Mouse (Mus musculus) monocyte, adult 2 months (primary cell): ENCODE data around the gene Sufu.

ENCODE experiments used
- DNase-seq, 2 experiments: peaks; one replicate each; pipeline ENCODE4 v3.0.0; 2022; ENCODE audit warnings: low spot score in 2 of 2, low read depth in 1 of 2

Sufu gene

DNA sequence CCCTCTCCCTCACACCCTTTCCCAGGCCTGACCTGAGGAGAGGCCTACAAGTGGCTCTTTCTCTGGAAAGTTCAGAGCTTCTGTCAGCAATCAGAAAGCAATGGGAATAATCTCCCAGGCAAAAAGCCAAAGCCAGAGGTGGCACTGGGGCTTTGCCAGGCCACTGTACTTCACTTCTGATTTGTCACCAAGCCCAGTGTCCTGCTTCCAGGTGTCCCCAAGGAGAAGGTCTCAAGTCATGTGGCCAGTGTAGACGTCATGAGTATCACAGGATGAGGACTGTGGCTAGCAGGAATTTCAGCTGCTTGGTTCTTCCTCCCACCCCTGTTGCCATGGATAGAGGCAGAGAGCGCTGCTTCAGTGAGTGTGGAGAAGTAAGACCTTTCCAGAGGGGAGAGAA is 63.2 kb downstream of the Sufu start:
- no peak for DNase-seq

DNA sequence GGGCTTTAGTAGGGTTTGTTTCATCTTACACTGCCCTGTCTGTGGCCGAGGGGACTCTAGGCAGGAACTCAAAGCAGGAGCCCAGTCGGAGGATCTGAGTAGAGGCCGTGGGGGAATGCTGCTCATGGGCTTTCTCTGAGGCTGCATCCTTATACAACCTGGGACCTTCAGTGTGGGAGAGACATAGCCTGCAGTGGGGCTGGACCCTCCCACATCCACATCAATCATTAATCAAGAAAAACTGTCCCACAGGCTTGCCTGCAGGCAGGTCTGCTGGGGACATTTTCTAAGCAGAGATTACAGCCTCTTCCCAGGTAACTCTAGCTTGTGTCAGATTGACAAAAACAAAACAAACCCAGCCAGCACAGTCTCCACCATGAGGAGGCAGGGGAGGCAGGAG is 65.9 kb downstream of the Sufu start:
- DNase-seq = no peak

DNA sequence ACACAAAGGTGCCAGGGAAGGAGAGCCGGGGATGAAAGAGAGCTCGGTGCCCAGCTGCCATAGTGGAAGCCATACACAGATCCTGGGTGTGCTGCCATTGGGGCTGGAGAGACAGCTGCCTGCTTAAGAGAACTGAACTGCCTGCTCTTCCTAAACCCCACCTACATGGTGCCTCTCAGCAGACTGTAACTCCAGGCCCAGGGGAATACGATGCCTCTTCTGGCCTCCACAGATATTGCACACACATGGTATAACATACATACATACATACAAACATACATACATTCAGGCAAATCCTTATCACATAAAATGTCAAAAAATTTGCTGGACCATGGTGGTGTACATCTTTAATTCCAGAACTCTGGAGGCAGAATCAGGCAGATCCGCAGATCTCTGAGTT is 66.8 kb downstream of the Sufu start:
- no peak for DNase-seq

DNA sequence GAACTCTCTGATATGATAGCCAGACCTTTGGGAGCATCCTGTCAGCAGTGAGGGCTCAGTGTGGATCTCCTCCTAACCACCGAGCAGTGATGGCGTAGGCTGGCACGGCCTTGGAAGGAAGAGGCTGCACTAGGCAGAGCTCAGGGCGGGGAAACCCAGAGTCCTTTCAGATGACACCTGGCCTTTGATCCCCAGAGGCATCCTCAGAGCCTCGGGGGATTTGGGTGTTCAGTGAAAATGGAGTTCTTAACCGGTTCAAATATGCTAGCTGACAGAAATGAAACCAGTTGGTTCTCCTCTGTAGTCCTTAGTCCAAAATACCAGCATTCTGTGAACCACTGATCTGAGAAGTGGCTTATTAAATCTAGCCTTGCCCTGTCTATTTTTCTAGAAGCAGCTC is 69.5 kb downstream of the Sufu start:
- no peak for DNase-seq

DNA sequence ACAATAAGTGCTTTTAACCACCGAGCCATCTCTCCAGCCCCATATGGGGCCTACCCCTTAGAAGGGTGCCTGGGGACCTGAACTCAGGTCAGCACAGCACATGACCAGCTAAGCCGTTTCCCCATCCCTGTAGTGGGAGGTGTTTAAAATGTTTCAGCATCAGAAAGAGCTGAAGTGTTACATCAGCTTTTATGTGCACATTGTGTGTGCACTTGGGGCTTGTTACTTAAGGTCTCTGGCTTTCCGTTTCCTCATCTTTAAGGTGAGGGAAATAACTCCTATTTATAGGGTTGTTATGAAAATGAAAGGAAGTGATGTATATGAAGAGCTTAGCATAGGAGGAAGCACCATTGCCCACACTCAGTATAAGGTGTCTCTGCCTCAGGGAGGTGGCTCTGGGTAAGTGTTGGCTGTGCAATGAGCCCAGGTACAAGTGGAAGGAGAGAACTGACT is 70.4 kb downstream of the Sufu start:
- DNase-seq = no peak

DNA sequence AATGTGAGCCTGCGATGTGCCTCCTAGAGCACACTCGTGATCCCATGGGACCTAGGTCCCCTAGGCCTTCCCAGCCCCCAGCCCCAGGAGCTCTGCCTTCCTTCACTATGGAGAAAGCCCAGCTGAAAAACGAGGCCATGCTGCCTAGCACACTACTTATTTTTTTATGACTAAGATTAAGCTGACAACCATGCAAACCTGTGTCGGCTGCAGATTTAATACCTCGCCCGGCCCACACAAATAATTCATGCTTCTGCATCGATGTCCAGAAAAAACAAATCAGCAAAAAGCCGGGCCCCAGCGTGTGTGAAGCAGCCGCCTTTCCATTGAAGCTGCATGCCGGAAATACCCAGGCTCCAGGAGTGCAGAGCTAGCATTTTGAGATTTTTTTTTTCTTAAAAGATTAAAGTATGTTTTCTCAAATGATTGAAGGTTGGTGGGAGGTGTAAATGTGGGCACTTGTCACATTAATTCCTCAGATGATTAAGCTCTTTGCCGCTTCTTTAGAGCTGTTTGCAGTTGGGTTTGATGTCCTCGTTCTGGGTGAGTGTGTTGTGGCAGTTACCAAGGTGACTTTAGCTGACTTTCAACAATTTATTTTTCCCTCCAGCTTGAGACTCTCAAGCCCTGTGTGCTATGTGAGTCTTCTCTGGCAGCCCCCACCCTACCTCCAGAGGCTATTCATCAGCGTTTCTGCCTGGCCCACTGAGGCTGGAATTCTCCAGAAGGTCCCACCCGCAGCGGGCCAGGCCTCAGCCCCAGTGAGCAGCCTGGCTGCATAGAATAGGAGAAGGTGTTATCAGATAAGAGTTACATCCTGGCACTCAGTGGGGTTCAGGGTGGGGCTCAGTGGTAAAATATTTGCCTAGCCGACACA is 73.9 kb downstream of the Sufu start:
- no peak for DNase-seq

DNA sequence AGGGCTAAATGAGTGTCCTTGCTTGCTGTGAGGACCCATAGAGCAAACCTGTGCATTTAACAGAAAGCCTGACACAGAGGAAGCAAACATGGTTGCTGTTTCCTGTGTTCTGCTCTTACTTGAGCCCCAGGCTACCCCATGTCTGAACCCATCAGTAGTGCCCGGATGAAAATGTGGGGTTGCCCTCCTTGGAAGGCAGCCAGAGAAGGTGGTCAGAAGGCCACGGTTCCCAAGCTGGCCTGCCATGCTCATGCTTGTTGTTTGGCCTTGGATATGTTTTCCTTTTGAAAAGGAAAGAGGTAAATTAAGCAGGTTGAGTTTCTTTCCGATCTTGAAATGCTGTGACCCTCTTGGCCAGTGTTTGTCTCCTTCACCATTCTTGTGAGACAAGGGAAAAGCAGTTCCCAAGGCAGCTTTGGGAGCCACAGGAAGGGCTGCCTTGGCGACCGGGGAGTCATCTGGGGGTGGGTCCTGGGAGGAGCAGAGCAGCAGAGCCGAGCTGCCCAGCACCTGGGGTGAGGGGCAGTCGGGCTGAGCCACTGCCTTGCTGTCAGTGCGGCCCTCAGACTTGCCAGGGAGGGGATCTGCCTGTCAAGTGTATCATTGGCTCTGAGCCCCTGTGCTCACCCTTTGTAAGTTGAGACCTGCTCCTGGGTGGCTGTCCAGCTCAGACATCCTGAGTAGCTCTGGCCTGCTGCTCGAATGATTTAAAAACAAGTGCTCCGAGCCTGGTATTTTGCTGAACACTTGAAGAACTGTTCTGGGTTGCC is 74.8 kb downstream of the Sufu start:
- no peak for DNase-seq

DNA sequence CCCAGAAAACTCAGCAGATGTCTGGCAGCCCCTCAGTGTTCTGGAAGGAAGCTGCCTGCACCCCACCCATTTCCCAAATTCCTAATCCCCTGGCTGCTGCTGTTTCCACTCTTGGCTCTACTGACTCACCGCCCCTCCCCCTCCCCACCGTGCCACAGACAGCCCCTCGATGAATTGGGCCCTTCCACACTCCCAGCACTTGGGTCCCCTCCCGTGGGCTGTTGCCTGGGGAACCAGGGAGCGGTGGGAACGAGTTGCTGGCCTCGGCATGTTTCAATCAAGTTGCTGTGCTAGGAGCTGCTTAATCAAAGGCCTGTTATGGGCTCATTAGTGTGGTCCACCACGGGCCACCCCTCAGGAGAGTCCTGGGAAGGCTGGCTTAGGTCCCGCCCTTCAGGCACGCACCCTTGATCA is 80.7 kb downstream of the Sufu start:
- no peak for DNase-seq

DNA sequence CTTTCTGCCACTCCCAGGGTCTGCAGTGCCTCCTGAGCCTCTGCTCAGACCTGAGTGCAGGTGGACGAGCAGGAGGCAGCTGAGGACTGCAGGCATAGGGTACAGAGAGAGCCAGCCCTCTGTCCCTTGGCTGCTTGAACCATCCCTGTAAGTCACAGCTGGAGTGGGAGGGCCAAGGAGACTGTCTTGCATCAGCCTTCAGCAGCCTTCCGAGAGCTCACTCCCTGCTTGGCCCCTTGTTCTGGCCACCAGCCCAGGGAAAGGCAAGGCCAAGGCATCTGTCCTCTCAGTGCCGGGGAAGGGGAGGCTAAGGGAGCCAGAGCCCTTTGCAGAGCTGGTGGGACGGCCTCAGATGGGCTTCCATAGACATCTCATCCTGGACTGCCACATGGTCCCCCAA is 81.5 kb downstream of the Sufu start:
- no peak for DNase-seq

DNA sequence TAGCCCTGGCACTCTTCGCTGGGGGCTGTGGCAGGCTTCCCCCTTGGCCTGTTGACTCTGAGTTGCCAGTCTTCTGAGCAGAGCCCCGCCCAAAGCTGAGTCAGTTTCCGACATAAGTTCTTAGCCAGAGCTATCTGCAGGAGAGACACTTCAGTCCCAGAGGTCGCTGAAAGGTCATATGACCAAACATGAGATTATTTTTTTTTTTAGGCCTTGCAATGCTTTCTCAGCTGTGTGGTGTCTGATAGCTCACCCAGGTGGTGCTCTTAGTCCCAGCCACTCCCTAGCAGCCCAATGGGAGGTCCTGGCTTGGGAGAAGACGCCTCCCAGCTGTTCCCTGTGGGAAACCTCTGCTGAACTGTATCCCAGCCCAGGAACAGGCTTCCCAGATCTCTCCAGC is 82.1 kb downstream of the Sufu start:
- no peak for DNase-seq

DNA sequence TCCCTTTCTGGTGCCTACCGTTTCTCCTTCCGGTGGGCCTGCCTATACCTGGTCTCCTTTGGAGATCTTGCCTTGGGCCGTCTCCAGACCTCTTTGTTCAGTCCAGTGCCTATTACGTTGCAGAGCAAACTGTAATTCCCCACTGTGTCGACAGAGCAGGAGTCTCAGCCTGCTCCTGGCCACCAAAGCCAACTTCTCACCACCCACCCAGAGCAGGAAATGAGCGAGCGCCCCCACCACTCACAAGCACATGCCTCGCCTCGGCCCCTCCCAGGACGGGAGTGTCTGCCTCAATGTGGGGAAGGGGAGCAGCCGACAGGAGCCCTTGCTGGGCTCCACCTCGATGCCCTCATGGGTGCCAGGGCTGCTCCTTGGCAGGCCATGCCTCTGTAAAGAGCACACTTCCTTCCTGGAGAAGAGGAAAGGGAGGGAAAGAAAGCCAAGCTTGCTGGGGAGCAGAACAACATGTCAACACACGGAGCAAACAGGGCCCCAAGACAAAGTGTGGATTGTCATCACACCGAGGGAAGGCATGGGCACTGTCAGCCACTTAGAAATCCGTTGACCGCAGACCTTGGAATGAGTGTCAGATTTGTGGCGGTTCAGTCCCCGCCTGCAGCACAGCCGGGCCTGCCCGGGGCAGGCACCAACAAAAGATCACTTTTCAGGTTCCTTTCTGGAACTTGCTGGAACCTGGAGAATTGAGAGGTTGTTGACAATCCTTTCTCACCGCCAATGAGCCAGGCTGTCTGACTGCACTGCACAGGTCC is 82.8 kb downstream of the Sufu start:
- DNase-seq = no peak

DNA sequence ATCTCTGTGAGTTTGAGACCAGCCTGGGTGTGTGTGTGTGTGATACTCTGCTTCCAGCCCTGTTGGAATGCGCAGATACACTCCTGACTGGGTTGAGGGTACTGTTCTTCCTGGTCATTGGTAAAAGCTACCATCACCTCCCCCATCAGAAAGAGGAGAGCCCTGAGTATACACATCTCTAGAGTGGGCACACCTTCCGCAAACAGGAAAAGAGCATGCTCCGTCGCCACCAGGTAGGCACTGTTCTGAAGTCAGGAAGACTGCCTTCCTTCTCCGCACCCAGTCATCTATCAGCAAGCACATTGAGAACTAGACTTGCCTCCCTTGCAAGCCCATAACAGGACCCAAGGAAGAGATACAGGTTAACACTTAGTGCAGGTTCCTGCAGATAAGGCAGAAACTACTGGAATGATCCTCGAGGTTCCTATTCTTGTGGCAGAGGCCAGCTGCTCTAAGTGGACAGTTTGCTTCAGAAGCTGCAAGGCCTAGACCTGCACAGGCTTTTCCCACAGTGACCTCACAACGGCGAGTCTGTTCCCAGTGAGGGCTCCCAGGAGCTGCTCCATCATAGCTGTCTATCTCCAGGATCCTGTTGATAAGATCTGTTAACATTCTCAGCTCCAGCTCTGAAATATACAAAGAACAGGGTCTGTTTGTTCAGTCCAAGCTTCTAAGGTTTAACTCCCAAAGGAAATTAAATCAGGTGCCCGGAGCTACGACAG is 84.1 kb downstream of the Sufu start:
- DNase-seq = no peak

DNA sequence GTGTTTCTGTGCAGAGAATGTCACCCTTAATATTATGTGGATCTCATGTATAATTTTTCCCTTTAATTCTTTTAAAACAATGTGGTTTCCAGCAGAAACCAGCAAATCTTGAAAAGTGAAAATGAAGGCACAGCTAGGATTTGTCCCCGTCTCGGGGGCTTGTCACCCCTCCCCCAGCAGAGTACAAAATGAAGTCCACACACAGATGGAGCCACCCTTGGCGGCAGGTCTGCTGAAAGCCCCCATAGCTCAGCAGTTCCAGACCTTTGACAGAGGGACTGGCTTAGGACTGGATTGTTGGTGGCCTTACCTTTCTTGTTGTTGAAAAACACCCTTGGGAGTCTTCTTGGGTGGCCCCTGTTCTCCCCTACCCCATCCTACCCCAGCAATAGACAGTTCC is 84.7 kb downstream of the Sufu start:
- DNase-seq = no peak

DNA sequence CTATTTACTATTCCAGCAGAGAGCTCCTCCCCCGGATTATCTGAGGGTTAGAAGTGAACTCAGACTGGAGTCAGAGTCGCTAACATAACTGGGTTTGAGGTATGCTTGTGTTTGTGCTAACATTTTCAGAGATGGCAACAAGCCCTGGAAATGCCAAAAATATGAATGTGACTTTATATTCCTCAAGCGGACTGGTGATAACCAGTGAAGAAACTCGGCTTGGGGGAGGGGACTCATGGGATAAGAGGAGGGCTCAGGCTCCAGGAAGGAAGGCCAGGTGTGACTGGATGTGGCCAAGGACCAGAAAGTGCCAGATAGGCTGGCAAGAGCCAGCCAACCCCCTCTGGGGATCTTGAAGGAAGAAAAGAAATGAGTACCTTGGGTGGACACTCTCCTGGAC is 85.1 kb downstream of the Sufu start:
- no peak for DNase-seq

DNA sequence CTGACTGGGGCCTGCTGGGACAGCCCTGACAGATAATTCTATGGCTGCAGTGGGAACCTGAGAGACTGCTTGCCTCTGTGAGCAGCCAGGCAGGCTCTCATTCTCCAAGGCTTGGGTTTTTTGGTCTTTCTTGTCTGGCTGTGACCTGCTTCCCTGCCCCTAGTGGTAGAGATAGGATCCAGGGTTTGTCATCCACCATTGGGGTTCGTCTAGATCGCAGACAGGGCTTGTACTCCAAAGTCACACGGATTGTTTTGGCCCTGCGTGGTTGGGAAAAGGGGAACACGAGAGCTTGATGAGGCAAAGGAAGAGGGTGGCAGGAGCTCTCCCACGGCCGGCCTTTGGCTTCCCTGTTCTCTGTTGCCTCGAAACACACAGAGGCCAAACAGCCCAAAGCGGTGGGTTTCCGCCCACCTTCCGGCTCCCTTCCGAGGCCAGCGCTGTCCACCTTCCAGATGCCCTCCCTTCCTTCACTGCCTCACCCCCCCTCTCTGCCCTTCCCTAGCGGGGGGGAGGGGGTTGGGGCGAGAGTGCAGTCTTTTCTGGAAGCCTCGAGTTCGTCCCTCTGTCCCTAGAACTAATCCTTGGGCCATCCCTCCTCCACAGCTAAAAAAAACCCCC is 86.3 kb downstream of the Sufu start:
- no peak for DNase-seq

DNA sequence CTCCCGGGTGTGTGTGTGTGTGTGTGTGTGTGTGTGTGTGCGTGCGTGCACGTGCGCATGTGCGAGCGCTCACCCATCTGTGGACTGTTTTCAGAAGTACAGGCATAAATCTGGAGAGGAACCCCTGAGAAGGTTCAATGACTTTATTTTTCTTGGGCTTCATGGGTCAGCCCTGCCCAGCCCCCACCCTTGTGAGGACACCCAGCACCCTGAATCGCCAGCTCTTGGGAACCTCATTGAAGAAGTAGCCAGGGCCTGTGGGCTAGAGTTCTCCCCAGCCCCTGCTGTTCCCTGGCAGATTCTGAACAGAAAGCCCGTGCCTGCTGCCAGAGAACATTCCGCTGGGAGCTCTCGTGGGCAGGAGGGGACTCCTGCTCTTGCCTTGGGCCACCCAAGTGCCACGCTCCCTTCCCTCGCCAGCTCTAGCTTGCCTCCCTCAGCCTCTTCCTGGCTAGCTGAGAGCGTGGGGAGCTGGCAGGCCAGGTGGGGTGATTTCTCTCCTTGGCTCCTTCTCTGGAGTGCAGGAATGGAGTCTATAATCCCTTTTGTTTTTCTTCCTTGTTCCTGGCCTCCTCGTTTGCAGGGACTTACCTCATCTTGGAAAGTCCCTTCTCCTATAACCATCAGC is 87.1 kb downstream of the Sufu start:
- DNase-seq = no peak

DNA sequence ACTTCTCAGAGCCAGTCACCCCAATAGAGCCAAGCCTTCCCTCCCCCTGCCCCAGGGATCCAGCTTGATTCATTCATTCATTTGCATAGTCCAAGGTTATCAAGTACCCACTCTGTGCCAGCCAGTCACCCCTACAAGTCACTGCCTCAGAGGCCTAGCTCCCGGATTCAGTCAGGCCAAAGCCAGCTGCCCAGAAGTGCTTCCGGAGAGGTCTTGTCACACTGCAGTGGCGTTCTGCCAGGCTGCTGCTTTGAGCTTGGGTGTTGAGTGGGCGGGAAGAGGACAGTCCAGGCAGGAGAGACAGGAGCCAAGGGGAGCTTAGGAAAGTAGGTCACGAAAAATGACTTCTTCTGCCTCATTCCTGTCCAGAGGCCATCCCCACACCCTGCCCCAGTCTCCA is 87.8 kb downstream of the Sufu start:
- no peak for DNase-seq

DNA sequence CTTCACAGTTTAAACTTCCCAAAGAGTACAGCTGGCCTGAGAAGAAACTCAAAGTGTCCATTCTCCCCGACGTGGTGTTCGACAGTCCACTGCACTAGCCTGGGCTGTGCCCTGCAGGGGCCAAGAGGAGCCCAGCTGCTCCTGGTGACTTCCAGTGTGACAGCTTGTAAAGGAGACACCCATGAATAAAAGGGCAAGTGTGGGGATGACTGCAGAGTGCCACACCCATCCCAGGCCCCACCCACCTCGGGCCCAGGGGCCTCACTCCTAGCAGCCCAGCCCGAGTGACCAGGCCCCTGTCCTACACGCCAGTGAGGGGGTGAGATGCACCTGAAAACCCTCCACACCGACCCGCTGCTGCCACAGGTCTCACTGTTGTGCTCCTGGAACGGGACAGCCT is 89.2 kb downstream of the Sufu start:
- DNase-seq = no peak

DNA sequence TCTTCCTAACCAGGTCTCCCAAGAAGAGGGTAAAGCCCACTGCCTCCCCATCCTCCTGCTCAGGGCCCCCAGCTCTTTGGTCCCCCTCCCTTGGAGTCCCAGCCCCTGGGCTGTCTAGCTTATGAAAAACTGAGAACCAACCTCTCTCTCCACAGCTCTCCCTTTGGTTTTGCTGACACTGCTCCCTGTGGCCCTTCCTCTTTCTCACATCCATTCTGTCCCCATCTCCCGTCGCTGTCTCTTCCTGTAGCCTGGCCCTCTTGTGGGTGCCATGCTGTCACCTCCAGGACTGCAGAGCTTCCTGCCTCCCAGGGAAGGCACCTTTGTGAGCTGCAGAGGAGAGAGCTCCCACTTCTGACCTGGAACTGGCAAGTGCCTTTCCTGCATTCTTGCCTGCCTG is 90.0 kb downstream of the Sufu start:
- DNase-seq = no peak

DNA sequence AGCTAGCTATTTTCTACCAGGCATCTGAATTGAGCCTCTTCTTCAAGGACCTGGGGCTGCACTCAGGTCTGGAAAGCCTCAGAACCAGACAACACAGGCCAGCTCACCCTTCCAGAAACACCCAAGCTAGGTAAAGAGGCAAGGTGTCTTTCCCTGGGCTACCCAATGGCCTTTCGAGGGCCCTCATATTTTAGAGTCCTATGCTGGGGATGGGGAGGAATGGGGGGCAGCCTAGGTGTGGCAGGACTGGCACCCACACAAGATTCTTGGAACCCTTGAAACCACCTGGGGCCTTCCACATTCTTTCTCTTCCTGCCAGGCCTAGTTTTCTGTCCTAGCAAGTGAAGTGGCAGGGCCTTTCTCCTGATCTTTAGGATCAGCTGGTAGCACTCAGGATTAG is 92.8 kb downstream of the Sufu start:
- DNase-seq = no peak
